Mouse (Mus musculus) WW6 (cell line): ENCODE results near the gene Gm5930.
"Not testable (repeated sequence)": the region's sequence is repeated elsewhere in the genome, so short reads cannot be mapped to it uniquely, and the experiment has no call there.

Experiments used
- DNase-seq: peaks from one replicate; pipeline ENCODE4 v3.0.0-alpha.2; 2013; ENCODE audit warnings: low read depth, low spot score

Gm5930 gene

DNA sequence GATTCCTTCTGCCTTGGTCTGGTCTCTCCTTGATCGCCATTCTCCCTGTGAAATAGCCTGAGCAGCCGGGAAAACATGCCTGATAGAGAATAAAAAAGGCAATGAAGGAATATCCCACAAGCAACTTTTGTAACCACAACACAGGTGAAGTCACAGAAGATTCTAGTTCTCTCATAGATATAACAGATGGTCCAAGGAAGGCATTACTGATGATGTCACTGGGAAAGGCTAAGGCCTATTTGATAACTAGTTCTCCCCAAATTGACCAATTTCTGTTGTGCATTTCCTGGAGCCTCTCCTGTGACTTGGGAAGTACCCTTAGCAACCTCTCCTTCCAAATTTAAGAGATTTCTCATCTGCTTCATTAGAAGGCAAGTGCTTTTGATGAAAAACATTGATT is at the start of gene Gm5930:
TSS of gene Gm5930 (minus strand) at position 101 of the 400 bp plus-strand sequence.
- DNase-seq = not testable (repeated sequence)

- DNase-seq = not testable (repeated sequence)
Observed at GRCm38 (mm10) chr14:44384233-44384632, 45.8 kb upstream of the Gm5930 start.

DNA sequence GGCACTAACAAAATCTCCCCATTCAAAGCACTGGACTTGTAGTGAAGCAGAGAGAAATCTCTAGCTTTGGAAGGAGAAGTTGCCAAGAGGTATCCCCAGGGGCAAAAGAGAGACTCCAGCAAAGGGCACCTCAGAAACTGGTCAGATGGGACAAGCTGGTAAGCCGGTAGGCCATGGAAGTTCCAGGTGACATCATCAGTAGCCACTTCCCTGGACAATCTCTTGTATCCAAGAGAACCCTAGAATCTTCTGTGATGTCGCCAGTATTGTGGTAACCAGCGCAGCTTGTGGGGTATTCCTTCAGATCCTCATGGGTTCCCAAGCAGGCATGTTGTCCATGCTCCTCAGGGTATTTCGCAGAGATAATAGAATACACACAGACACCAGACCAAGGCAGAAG is 26.7 kb upstream of the Gm5930 start, which contains the start of gene Gm8229:
TSS of gene Gm8229 (plus strand) at position 301 of the 400 bp plus-strand sequence.
- not testable (repeated sequence) for DNase-seq

DNA sequence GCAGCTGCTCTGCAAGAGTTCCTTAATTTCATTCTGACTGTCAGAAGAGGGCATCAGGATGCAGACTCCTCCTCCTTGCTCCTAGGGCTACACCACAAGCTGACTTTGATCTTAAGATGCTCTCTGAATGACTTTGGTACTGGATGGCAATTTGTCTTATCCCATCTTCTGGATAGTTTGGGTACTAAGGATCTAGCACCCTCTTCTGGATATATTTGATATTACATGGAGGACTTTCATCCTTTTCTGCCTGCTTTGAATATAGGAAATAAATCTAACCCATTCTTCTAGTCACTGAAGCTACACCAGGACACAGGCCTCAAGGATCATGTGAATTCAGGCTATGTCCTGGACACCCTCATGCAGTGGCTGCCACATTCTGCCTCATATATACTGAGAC is 23.9 kb upstream of the Gm5930 start:
- not testable (repeated sequence) for DNase-seq

DNA sequence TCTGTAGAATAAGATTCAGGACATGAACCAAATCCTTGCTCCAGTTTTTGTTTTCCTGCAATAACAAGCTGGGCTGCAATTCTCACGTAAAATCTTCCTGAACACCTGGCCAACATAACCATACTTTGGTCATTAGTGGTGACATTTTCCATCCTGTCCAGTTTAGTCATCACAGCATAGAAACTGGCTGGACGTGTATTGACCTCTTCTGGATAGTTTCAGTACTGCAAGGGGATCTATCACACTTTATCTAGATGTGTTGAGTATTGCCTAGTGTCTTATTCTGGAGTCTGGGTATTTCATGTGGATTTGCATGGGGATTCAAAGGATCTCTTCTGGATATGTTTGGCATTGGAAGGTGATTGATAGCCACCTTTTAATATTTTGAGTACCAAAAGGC is 23.0 kb upstream of the Gm5930 start:
- not testable (repeated sequence) for DNase-seq

- not testable (repeated sequence) for DNase-seq
Observed at GRCm38 (mm10) chr14:44312049-44312448, 26.3 kb downstream of the Gm5930 start.

GRCm38 (mm10) chr14:44285280-44285679 is 53.1 kb downstream of the Gm5930 start, which contains the start of gene Gm8220:
Gene Gm8220, plus strand, starts transcription at chr14:44285580.
- DNase-seq = not testable (repeated sequence)
